Mouse (Mus musculus): ENCODE measurements around the gene Fermt2. TPM values are rescaled to one million over a fixed set of nuclear protein-coding genes. Genes with fewer than 3 reads are reported as not detected.

The Fermt2 gene
- total RNA-seq, 4 experiments from 2014 or later = 229 to 294 (median 246) TPM

GRCm38 (mm10) chr14:45438931-45439275 lies 91.0 kb downstream of the Fermt2 start:
- DNase-seq (ENCODE audit: low spot score in 2 of 2) = no peak

GRCm38 (mm10) chr14:45438250-45438930 lies 91.5 kb downstream of the Fermt2 start:
- no peak for DNase-seq (ENCODE audit: low spot score in 2 of 2)

- no peak for DNase-seq (ENCODE audit: low spot score in 2 of 2)
These were observed 95.7 kb downstream of the Fermt2 start for GRCm38 (mm10) chr14:45434220-45434619.

- no peak for DNase-seq (ENCODE audit: low spot score in 2 of 2)
These were observed 97.9 kb downstream of the Fermt2 start for GRCm38 (mm10) chr14:45432003-45432402.

GRCm38 (mm10) chr14:45430066-45430842 lies 99.7 kb downstream of the Fermt2 start:
- no peak for DNase-seq (ENCODE audit: low spot score in 2 of 2)

GRCm38 (mm10) chr14:45423220-45423619 lies 106.7 kb downstream of the Fermt2 start:
- DNase-seq (ENCODE audit: low spot score in 2 of 2) = no peak

- no peak for DNase-seq (ENCODE audit: low spot score in 2 of 2)
These were observed 107.5 kb downstream of the Fermt2 start for GRCm38 (mm10) chr14:45422371-45422770.

GRCm38 (mm10) chr14:45419323-45419722 lies 110.6 kb downstream of the Fermt2 start:
- DNase-seq (ENCODE audit: low spot score in 2 of 2) = no peak

GRCm38 (mm10) chr14:45418553-45418952 lies 111.4 kb downstream of the Fermt2 start:
- DNase-seq (ENCODE audit: low spot score in 2 of 2) = no peak

GRCm38 (mm10) chr14:45416265-45416664 lies 113.7 kb downstream of the Fermt2 start:
- no peak for DNase-seq (ENCODE audit: low spot score in 2 of 2)

Other genes starting within 250 kb of the Fermt2 start
- 1 to 10 TPM; 5.5 to 9.3 (median 7.5) TPM for gene Ero1l, start 211.3 kb downstream of the Fermt2 start, total RNA-seq (2022)
- gene Psmc6, start 200.3 kb downstream of the Fermt2 start, total RNA-seq (2022) = 100 to 1,000 TPM in 1 of 4 experiments, 10 to 100 TPM in 3; 91.2 to 102 (median 96.4) TPM
- gene Styx, start 179.0 kb downstream of the Fermt2 start, total RNA-seq (2022) = 100 to 1,000 TPM in 1 of 4 experiments, 10 to 100 TPM in 3; 78.0 to 102 (median 92.9) TPM
- gene Gnpnat1, start 125.2 kb downstream of the Fermt2 start, total RNA-seq (2022) = 10 to 100 TPM in 1 of 4 experiments, 1 to 10 TPM in 3; 7.2 to 10.8 (median 9.7) TPM
- gene Ddhd1, start 128.0 kb upstream of the Fermt2 start, total RNA-seq (2022) = 1 to 10 TPM; 1.2 to 2.8 (median 1.5) TPM